Mouse (Mus musculus): ENCODE measurements around the gene Nmur1.
"Not testable (repeated sequence)": the region's sequence is repeated elsewhere in the genome, so short reads cannot be mapped to it uniquely, and the experiment has no call there.

Gene Nmur1

GRCm38 (mm10) chr1:86426128-86426527 lies at the start of gene Nmur1, which contains the start of gene Tex44:
TSS of gene Nmur1 (minus strand) at chr1:86426228.
TSS of gene Tex44 (plus strand) at chr1:86426329.
- no peak for DNase-seq (ENCODE audit: low spot score in 2 of 2)

DNA sequence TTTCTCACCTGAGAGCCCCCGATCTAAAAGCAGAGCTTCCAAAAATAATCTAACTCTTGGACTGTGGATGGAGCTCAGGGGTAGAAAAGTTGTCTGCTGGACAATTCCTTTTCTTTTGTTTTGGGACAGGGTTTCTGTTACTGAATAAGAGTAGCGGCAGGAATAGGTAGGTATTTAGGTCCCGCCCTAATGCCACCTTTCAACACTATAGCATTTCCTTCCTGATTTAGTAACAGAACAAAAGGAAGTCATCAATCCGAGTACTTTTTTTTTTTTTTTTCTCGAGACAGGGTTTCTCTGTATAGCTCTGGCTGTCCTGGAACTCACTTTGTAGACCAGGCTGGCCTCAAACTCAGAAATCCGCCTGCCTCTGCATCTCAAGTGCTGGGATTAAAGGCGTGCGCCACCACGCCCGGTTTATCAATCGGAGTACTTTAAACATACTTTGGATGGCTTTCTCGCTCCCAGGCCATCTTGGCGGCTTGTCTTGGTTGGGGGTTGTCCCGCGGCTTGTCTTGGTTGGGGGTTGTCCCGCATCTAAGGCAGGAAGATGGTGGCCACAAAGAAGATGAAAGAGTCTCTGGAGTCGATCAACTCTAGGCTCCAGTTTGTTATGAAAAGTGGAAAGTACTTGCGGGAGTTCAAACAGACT lies 47.2 kb upstream of the Nmur1 start:
- no peak for DNase-seq (ENCODE audit: low spot score in 2 of 2)

GRCm38 (mm10) chr1:86472197-86472952 lies 46.3 kb upstream of the Nmur1 start:
- peak; percentile 66 to 76 for DNase-seq (ENCODE audit: low spot score in 2 of 2)

DNA sequence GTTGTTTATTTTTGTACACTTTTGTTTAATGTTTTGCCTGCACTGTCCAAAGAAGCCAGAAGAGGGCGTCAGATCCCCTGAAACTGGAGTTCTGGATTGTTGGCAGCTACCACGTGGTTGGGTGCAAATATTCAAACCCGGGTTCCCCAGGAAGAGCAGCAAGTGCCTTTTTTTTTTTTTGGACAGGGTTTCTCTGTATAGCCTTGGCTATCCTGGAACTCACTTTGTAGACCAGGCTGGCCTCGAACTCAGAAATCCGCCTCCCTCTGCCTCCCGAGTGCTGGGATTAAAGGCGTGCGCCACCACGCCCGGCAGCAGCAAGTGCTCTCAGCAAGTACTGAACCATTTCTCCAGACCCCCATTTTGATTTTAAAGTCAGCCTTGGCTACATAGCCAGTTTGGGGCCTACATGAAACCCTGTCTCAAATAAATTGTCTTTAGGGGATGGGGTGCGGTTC lies 45.5 kb upstream of the Nmur1 start:
- DNase-seq (ENCODE audit: low spot score in 2 of 2): not testable (repeated sequence)

DNA sequence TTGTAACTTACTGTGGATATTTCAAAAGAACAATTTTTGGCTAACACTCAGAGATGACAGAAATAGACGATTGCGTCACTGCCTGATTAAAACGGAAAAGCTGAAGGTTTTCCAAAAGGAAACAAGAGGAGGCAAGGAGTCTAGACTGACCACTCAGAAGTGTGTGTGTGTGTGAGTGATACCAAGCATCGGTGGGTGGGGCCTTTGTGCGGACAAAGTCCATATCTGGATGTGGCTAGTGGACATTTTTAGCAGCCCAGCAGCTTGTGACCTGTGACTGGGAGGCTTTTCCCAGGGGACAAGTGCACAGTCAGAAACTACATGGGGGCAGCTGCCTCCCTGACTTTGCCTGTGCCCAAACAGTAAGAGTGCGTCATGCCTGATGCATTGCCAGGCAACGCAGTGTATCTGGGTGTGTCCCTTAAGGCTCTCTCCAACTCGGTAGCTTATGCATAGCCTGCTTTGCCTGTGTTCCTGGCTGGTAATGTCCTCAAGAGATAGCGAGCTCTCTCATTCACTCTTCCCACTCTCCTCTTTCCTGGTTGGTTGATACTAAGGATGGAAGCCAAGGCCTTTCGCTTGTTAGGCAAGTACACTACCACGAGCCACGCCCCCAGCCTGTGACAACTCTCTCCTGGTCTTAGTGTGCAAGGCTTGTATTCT lies 44.6 kb upstream of the Nmur1 start:
- DNase-seq (ENCODE audit: low spot score in 2 of 2): peak; percentile 58 to 69

- no peak for DNase-seq (ENCODE audit: low spot score in 2 of 2)
These were observed 43.8 kb upstream of the Nmur1 start for GRCm38 (mm10) chr1:86469876-86470275.

DNA sequence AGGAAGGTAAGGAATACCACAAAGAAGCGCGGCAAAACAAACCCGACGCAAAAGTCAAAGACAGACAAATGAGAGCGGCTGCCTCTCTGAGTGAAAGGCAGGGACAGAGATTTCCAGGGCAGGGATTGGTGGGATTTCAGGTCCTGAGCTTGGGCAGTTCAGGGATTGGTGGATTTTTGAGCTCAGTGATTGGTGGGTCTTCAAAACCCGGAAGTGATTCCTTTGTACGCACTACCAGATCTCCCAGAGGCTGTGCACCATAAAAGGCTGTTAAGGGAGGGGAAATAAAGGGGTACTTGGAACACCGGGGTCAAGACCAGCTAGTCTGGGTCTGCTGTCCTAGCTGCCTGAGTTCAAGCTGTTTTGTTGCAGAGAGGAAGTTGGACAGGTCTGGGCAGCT lies 41.4 kb upstream of the Nmur1 start:
- no peak for DNase-seq (ENCODE audit: low spot score in 2 of 2)

GRCm38 (mm10) chr1:86464875-86465224 lies 38.8 kb upstream of the Nmur1 start:
- DNase-seq (ENCODE audit: low spot score in 2 of 2): no peak

DNA sequence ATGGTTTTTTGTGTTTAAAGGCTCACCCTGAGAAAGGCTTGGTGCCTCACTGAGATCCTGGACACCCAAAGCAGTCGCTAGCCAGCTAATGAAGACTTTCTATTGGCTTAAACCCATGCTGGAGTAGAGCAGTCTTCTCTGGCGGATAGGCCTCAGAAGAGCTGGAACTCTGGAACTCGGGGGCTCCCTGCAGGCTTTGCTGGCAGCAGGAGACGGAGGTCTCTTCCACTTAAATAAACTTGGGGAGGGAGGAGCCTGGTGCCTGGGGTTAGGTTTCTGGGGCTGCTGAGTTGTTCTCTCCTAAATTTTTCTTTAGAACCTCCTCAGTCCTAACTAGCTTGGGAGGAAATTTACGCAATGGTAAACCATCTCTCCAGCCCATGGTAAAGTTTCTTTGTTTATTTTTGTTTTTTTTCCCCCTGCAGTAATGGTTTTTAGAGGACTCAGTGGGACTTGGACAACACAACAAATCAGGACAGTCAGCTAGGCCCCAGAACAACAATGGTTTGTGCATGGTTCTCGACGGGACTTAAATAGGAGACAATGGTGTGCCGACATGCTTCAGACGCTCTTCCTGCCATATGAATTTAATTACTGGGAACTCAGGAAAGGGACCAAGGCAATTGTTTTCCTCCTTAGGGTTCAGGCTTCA lies 38.3 kb upstream of the Nmur1 start:
- DNase-seq (ENCODE audit: low spot score in 2 of 2): no peak

- no peak for DNase-seq (ENCODE audit: low spot score in 2 of 2)
These were observed 33.3 kb upstream of the Nmur1 start for GRCm38 (mm10) chr1:86459371-86459770.

DNA sequence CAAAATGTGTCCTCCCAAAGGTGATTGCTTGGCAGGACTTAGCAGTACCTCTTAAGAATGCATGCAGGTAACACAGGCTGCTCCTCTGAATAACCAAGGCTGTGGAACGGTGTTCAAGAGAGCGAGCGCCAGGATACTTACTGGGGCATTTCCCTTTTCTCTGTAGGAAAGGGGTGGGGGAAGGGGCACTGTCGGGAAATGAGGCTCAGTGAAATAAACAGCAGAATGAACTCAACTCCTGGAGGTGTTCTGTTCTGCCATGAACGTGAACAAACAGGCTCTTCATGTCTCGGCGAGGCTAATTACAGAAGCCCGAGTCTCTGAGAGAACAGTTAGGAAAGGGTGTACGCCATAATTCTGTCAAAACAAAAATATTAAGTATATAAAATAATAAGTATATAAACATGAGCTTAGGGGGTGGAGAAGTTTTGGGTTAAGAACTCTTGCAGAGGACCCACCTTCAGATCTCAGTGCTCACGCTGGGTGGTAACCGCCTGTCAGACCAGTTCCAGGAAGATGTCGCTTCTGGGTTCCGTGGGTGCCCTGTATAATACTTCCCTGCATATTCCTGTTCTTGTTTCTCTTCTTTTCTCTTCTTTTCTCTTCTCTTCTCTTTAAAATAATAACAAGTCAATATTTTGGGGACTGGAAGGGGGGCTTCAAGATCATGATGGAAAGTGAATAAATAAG lies 31.0 kb upstream of the Nmur1 start:
- no peak for DNase-seq (ENCODE audit: low spot score in 2 of 2)

- DNase-seq (ENCODE audit: low spot score in 2 of 2): no peak
These were observed 26.7 kb upstream of the Nmur1 start for GRCm38 (mm10) chr1:86452713-86453112.

- no peak for DNase-seq (ENCODE audit: low spot score in 2 of 2)
These were observed 23.9 kb upstream of the Nmur1 start for GRCm38 (mm10) chr1:86449966-86450365.

- no peak for DNase-seq (ENCODE audit: low spot score in 2 of 2)
These were observed 22.2 kb upstream of the Nmur1 start for GRCm38 (mm10) chr1:86448272-86448671.

DNA sequence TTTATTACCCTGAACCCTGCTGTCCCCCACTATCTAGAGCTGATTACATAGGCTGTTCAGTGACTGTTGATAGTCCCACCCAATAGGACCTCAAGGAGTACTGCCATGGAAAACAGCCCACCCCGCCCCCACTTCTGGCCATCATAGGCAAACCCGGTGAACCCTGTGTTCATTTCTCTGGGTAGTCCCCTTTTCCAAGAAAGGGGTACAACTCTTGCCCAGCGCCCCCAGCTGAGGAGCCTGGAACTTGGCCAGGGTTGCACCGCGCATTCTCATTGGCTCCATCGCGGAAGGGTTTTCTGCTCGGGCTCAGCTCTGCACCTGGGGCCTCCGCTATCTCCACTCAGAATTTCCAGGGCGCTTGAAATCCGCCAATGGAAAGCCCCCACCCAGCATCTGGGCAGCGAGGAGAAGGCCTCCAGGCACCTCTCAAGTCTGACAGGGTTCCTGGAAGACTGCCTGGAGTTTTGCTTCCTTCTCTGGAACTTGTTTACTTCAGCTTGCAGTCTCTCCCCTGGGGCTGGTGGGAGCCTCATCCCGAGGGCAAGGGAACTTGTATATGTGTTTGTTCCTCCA lies 21.7 kb upstream of the Nmur1 start:
- DNase-seq (ENCODE audit: low spot score in 2 of 2): peak in 1 of 2 experiments; percentile 31

- DNase-seq (ENCODE audit: low spot score in 2 of 2): no peak
These were observed 17.6 kb upstream of the Nmur1 start for GRCm38 (mm10) chr1:86443386-86444172.

DNA sequence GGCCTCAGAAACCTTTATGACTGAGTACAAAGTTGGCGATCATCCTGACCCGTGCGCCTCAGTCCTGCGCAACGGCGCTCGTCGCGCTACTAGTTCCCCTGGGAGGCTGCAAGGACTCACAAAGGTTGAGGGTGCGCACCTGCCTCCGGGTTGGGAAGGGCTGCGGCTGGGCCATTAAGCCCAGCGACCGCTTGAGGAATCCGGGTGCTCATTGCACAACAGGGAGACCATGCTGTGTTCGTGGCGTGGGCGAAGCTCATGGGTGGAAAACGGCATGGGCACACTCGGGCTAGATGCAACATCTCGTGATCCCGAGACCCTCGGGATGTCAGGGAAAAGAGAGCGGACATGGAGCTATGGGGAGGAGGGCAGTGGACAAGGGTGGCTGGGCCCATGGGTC lies 16.8 kb upstream of the Nmur1 start:
- DNase-seq (ENCODE audit: low spot score in 2 of 2): no peak

- DNase-seq (ENCODE audit: low spot score in 2 of 2): peak; percentile 84 to 89
These were observed 16.2 kb upstream of the Nmur1 start for GRCm38 (mm10) chr1:86441980-86442831.

DNA sequence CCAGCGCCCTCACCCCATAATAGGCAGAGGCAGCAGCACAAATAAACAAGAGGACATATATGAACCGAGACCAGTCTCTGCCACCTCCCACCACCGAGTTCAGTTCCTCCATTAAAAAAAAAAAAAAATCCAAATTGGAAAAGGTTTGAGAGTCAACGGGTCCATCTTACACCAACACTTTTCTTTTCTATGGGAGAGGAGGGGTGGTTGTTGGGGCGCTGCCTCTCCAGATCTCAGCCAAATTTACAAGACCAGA lies 15.6 kb upstream of the Nmur1 start:
- DNase-seq (ENCODE audit: low spot score in 2 of 2): no peak
